Mouse (Mus musculus) lung, postnatal 4 days (tissue): ENCODE data around the gene Enah.

Experiments
- DNase-seq, 2 experiments: peaks; one replicate each; pipeline ENCODE4 v3.0.0; 2021

The Enah gene

GRCm38 (mm10) chr1:181958392-181958791 lies 61.4 kb downstream of the Enah start:
- no peak for DNase-seq

DNA sequence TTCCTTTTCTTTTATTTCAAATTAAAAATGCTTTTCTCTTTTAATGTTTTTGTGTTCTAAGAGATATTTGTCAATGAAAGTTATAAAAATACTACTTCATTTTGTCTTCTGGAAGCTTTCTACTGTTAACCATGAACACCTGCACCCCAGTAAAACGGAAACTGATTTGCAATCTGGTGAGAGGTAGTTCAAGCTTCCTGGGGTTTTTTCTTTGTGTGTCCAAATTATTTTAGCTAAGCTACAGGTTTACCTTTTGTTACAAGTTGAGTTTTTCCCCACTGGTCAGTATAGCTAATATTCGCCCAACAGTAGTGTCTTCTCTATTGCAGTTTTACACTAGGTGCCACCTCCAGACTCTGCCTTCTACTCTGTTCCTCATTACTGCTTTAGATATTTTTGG lies 62.1 kb downstream of the Enah start:
- DNase-seq, result no peak

GRCm38 (mm10) chr1:181953547-181953946 lies 66.2 kb downstream of the Enah start:
- no peak for DNase-seq

GRCm38 (mm10) chr1:181951266-181951665 lies 68.5 kb downstream of the Enah start:
- DNase-seq, result no peak

GRCm38 (mm10) chr1:181950721-181951120 lies 69.1 kb downstream of the Enah start:
- DNase-seq, result no peak

DNA sequence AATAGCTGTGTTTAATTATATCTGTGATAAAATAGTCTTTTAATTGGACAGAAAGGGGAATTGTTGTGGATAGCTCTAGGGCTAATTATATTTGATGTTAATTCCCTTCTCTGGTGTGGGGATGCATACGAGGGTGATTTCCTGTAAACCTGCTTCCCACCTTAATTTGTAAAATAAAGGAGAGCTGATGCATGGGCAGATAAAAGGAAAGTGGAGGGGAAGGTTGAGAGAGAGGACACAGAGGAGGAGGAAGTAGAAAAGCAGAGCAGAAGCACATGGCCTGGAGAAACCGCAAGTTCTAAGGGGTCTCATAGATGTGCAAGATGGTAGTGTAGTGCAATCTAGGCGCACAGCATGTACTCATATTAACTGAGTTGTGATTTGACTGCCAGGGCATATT lies 71.6 kb downstream of the Enah start:
- no peak for DNase-seq

GRCm38 (mm10) chr1:181937064-181937463 lies 82.7 kb downstream of the Enah start:
- no peak for DNase-seq

GRCm38 (mm10) chr1:181928388-181928787 lies 91.4 kb downstream of the Enah start:
- no peak for DNase-seq

DNA sequence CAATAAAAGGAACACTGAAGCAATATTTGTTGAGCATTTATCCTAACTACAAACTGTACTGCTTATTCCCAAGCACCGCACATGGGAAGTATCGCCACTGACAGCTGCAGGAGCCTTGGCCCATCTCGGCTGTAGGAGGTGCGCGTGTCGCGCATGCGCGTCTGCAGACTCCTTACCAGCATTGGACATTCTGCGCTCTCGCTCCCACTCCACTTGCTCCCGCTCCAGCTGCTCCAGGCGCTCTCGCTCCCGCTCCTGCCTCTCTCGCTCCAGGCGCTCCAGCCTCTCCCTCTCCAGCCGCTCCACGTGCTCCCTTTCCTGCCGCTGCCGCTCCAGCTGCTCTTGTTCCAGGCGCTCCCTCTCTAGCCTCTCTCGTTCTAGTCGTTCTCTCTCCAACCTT lies 96.4 kb downstream of the Enah start:
- DNase-seq, result peak; percentile 8 to 42

GRCm38 (mm10) chr1:181921580-181922494 lies 98.0 kb downstream of the Enah start:
- peak; percentile 9 to 24 for DNase-seq

DNA sequence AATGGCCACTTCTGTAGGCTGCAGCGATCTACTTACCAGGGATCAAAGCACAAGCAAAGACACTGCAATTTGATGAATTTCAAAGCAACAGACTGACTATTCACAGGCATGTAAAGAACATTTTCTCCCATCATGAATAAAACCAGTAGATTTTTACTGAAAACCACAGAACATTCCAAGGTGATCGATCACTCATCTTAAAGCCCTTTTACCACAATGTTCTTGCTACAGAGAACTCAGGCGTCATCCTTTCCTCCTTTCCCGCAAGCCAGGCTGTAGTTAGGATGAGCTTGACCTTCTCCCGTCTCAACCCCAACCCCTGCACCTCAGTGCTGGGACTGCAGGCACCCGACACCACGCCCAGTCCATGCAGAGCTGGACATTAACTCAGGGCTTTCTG lies 107.9 kb downstream of the Enah start:
- no peak for DNase-seq

DNA sequence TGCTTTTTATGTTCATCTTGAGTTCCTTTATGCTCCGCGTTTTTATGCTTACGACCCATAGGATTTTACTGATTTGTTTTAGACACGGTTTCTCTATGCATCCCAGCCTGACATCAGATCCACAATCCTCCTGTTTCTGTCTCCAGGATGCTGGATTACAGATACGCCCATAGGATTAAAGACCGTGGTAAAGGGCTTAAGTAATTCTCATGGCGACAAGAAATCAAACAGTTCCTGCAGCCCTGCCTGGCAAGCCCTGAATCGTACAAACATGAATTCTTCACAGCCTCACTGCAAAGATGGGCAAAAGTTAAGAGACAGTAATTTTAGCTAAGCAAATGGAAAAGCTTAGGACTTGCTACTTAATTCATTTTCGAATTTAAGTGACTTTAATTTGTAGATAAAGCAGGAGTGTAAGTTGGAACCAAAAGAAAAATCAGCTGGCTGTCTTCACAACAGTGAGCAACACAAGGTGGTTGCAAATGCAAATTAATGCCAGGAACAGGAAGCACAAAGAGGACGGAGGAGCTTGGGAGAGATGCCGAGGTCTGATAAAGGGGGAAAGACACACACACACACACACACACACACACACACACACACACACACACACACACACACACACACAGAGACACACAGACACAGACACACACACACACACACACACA lies 118.0 kb downstream of the Enah start:
- no peak for DNase-seq

DNA sequence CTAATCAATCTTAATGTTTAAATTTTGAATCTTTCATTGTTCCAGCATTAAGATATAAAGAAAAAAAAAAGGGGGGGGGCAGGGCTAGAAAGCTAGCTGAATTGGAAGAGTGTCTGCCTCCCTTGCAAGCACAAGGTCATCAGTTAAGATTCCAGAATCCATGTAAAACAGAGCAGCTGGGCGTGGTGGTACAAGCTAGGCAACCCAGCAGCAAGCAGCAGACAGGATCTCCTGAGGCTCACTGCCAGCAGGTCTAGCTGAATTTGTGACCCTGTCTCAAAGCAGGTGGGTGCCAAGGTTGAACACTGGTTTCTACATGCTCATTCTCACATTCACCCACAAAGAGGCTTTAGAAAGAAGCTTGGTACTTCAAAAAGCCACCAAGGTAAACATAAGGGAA lies 118.9 kb downstream of the Enah start:
- no peak for DNase-seq

DNA sequence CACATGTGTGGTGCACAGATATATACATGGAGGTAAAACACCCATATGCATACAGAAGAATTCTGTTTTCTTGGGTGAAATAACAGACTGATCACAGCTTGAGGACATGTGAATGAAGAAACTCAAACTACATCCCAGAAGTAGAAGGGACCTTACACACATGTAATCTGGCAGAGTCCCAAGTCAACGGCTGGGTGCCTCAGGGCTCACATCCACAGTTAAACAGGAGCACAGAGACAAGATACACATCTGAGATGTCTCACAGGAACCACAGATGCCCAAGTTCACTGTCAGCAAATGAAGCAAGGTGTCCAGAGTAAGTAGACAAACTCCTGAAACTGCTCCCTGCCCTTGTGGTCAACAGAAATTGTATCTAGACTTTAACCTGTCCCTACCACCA lies 120.8 kb downstream of the Enah start:
- DNase-seq, result no peak

GRCm38 (mm10) chr1:181896991-181897390 lies 122.8 kb downstream of the Enah start:
- DNase-seq, result no peak

- no peak for DNase-seq
Observed at GRCm38 (mm10) chr1:181893721-181894120, 126.1 kb downstream of the Enah start.

GRCm38 (mm10) chr1:181889670-181890069 lies 130.1 kb downstream of the Enah start:
- DNase-seq, result no peak

- peak; percentile 88 to 94 for DNase-seq
Observed at GRCm38 (mm10) chr1:181888801-181889200, 131.0 kb downstream of the Enah start.

DNA sequence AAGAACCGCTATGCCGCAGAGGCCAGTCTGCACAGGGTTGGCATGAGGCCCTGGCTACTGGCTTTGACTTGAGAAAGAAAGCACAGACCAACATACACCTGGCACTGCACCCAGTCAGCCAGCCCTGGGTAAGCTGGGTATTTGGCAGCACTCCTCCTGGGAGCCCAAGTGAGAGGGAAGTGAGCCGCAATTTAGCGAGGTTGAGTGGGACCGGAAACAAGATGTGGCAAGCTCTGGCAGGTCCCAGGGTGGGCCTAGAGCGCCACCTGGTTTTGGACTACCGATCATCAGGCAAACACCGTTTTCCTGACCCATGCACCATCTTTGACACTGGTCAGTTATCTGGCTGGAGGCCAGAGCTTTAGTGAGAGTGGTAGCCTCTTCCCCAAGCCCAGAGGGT lies 138.3 kb downstream of the Enah start:
- DNase-seq, result peak; percentile 82 to 84

GRCm38 (mm10) chr1:181880752-181881325 lies 139.0 kb downstream of the Enah start:
- DNase-seq, result no peak

DNA sequence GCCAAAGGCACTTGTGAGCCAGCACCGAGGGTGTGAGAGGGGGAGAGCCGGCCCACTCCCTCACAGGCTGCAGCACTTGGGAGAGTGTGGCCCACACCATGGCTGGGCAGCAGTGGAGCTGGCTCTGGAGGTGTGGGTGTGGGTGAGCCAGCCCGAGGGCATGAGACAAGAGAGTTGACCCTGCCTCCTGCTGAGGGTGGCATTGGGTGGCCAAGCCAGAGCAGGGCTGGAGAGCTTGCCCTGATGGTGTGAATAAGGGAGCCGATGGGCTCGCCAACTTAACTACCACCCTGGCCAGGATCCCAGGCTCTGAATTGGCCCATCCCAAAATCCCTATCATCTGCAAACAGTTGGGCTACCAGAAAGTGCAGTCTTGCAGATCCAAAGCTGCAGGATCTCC lies 141.4 kb downstream of the Enah start:
- no peak for DNase-seq

GRCm38 (mm10) chr1:181877088-181877487 lies 142.7 kb downstream of the Enah start:
- DNase-seq, result peak in 1 of 2 experiments; percentile 55

DNA sequence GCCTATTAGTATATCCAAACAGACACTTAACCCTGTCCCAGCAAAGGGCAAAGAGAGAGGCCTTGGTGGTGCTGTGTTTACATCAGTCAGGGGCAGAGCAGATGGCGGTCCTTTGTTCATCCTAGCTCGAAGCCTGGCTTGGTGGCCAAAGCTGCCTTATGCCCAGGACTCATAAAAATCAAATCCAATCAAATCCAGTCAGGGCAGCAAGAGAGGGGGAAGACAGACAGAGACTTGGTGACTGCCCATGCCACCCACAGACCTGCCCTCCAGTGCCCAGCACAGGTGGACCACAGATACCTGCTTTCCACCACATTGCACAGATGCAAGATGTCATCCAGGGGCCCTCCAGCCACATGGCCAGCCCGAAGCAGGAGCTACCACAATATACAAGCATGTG lies 143.1 kb downstream of the Enah start:
- no peak for DNase-seq
